Mouse (Mus musculus): Measurements from ENCODE around the gene Sec16b.
A peak's percentile ranks its signal among the peaks of the same experiment; 100 is the strongest.

Gene Sec16b

DNA sequence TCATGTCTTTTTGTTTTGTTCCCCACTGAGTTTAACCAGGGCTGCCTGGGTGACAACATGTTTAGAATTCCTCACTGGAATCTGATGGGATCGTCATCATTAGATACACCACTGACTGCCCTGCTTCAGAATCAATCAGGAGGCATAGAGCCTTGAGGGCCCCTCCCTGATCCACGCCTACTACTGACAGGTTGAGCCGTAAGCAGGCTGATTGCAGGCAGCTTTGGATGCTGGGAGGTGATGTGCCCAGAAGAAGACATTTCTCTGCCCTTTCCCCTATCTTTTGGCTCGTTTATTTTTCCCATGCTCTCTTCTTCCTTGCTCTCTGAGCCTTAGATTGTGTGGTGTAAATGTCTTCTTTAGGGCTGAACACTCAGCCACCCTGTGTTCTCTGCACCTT is 7.8 kb downstream of the Sec16b start:
- no peak for DNase-seq

- no peak for DNase-seq
Measured at GRCm38 (mm10) chr1:157516838-157517808, 10.6 kb downstream of the Sec16b start.

GRCm38 (mm10) chr1:157518111-157518523 is 11.6 kb downstream of the Sec16b start:
- peak; percentile 69 for DNase-seq

GRCm38 (mm10) chr1:157519396-157519795 is 12.9 kb downstream of the Sec16b start:
- DNase-seq, result no peak

DNA sequence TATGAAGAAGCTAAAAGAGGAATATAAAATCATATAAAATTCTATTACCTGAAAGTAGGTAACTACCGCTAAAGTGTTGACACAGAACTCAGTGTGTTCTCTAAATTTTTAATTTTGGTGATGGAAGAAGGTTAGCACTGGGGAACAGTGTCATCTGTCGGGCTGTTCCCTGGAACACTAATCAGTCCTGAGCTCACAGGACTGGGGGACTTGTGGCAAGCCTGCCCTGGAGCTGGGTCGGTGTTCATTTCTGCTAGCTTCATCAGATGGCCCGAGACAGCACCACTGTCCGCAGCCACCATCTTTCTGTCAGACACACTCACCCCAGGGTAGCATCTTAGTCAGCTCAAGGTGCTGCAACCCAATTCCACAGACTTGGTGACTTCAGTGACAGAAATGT is 15.8 kb downstream of the Sec16b start:
- DNase-seq, result no peak

GRCm38 (mm10) chr1:157524775-157525174 is 18.2 kb downstream of the Sec16b start:
- no peak for DNase-seq

DNA sequence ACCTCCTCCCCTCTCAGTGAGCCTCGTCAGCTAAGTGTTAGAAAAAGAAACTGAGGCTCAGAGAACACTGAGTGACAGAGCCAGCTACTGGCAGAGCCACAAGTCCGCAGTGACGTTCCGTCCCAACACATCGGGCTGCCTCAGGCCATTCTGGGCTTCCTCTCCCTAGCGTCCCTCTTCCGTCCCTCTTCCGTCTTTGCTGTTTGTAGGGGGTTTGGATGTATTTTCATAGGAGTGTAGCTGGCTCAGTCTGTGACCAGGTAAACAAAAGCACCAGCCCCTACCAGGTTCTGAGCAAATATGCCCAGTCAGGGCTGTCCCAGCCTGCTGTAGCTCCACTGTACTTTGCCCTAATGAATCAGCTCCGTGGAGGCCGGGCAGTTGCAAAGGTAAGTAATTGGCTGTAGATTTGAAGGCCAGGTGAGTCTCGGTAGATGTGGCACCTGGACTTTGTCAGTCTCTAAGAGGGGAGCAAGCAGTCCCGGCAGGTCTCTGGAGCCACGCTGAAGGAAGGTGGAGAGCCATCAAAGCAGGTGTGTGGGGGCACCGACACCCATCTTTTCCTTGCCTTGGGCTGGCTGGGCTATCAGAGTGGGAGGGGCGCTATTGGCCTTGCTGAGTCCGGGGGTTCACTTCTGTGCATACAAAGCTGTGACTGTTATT is 19.3 kb downstream of the Sec16b start:
- no peak for DNase-seq

DNA sequence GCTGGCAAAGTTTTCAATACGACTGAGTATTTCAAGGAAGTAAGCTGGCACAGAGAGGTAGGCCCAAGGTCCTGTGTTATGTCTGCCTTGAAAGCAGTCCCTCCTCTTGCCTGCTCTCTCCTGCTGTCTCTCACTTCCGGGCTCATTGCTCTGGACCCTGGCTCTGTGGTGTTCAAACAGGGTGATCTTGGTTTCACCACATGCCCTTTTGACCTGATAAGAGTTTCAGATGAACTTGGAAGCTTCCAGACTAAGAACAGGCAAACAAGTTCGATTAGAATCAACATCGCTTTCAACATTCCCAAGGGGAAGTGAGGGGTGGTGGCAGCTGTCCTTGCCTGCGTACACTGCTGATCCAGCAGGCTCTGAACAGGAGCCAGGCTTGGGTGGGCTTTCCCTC is 20.1 kb downstream of the Sec16b start:
- no peak for DNase-seq

DNA sequence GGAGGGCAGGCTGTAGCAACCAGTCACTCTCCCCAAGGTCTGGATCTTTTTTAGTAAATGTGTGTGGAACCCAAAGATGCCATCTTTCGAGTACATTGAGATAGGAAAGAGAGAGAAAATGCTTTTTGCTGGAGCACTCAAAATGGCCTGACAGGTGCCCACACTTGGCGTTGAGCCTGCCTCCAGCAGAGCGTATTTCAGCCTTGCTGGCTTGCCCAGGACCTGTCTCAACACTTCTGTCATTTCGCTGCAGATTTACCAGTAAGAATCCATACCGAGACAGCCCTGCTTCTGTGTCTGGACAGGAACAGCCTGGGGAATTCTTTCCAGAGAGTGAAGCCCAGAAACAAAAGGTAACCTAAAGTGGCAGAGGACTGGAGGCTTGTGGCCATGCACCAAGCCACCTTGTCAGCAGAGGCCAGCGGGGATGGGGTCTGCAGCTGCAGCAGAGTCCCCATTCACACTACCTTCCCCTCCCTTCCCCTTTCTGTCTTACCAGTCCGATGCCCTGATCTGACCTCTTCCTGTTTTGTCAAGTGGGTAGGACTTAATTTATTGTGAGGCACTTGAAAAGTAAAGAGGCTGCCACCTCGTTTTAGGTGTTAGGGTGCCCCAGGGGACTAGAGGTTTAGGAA is 26.4 kb downstream of the Sec16b start:
- no peak for DNase-seq

DNA sequence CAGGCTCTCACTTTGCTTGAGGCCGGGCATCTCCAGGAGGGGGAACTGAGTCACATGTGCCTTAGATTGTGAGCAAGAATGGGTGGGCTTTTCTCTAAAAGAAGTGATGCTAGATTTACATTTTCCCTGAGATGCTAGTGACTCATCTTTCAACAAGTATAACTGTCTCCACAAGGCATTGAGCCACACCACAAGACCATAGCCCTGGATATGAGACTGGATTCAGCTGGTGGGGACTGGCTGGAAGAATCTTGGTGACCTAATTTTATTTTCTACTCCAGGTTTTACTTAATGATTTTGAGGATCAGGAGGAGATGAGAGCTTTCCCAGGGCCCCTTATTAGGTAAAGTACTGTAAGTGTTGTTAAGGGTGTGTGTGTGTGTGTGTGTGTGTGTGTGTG is 29.0 kb downstream of the Sec16b start:
- no peak for DNase-seq

- DNase-seq, result no peak
Measured at GRCm38 (mm10) chr1:157536471-157536870, 29.9 kb downstream of the Sec16b start.

DNA sequence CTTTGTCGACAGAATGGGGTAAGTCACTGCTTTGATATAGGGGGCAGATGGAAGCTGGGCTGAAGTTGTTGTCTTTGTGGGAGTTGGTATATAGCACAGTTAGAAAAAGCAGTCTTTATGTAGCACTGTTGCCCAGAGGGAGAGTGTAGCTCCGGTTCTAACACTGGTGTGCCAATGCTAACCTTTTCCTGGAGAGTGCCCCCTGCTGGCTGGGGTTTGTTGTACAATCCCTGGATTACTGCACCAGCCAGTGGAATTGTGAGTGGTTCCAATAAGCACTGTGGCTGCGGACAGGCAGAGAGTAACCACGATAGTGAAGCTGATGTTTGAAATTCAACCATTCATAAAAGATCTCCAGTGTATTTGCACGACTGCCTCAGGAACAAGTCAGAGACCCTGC is 31.1 kb downstream of the Sec16b start:
- DNase-seq, result no peak

DNA sequence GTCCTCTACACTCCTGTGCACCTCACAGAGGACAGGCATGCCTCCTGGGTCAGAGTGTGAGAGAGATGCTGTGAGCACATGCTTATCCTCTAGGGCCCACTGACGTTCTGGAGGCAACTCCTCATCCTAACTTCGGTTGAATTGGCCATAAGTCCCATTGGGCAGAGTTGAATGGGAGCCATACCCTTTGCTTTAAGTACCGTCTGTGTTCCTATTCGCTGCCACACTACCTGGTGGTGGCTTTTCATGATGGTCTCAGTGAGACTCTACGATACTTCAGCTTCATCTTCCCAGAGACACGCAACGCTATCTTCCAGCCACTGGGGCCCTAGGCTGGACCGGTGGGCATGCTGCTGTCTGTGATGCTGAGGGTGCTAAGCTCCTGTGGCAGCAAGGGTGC is 38.5 kb downstream of the Sec16b start:
- no peak for DNase-seq

- DNase-seq, result no peak
Measured at GRCm38 (mm10) chr1:157547658-157548057, 41.1 kb downstream of the Sec16b start.

GRCm38 (mm10) chr1:157549721-157550120 is 43.2 kb downstream of the Sec16b start:
- no peak for DNase-seq

DNA sequence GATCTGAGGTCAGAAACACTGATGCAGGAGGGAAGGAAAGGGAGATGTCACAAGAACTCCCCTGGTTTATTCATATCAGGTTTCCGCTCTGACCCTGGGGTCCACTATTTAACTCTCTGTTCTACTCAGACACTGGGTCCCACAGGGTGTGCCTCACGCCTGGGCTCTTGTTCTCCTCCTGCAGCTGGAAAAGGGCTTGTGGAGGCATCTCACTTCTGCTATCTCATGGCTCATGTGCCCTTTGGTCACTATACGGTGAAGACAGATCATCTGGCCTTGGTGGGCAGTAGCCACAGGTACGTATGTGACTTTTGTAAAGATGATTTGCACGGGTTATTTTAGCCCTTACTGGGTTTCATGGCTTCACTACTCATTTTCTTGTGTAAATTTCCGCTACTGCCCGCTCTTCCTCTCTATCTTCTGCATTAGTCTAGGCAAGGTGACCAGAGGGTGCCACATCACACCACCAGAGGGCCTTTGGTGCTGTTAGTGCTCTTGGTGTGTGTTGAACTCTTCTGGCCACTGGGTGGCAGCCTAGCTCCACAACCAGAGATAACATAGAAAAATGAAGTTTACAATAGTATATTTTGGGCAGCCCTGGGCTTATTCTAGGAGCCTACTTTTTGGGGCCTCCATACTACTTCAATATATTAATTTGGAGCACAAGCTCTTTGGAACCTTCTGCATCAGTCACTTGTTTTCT is 46.4 kb downstream of the Sec16b start:
- peak; percentile 77 for DNase-seq

- no peak for DNase-seq
Measured at GRCm38 (mm10) chr1:157554163-157554562, 47.6 kb downstream of the Sec16b start.

DNA sequence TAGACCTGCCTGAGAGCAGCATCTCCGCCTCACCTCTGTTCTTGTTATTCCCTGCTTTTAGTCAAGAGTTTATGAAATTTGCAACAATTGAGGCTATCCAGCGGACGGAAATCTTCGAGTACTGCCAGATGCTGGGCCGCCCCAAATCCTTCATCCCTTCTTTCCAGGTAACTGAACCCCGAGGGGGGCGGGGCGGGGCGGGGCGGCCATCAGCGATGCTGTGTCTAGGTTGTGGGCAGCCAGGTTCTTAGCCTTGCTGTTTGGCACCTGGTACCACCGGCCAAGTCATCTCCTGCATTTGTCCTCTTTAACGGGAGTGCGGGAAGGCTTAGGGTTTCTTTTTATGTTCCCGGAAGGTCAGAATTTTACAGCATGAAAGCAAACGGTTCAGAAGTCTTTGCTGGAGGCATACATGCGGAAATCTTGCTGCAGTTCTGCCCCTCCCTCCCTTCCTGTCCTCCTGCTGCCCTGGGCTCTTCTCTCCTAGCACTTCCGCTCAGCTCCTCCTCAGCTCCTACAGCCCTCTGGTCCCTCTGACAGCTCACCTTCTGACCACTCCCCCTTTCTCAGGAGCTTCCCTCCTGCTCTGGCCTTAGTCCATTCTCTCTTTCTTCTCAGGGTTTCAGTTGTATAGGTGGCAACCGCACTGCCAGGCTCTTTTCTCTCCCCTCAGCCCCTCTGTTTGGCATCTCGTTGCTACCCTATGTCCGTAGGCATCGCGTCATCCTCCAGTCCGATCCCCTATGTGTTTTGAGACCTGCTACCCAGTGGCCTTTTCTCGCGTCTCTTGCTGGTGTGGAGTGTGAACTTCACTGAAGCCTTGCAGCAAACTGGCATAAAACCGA is 48.4 kb downstream of the Sec16b start:
- no peak for DNase-seq

DNA sequence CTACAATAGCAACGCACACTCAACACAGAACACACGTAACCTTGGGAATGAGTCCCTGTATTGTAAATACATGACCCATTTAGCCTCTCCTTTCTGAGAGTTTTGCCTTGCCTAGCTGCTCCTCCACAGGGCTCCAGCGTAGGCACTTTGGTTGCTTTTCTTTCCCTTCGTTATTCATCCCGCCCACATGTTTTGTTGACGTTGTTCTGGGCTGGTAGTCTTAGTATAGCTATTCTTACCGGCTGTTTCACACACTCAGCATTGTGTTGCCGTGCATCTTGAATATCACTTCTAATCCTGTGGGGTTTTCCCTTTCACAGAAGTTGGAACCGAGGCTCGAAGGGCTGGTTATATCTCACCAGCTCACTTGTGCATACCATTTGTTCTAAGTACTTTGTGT is 49.2 kb downstream of the Sec16b start:
- no peak for DNase-seq

DNA sequence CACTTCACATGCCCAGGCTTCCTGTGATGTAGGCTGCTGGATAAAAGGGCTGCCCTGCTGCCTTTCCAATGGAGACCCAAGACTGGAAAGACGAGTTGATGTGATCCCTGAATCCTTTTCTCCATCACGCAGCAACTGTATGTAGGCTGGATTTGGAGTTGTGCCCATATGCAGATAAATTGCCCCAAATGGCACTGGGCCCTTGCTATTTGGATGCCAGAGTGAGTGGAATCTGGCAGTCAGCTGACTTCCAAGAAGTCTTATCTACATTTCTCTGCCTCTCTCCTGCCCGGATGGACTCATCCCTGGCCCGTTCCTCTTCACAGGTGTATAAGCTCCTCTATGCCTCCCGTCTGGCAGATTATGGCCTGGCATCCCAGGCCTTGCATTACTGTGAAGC is 49.9 kb downstream of the Sec16b start:
- no peak for DNase-seq

GRCm38 (mm10) chr1:157558145-157558544 is 51.6 kb downstream of the Sec16b start:
- no peak for DNase-seq

DNA sequence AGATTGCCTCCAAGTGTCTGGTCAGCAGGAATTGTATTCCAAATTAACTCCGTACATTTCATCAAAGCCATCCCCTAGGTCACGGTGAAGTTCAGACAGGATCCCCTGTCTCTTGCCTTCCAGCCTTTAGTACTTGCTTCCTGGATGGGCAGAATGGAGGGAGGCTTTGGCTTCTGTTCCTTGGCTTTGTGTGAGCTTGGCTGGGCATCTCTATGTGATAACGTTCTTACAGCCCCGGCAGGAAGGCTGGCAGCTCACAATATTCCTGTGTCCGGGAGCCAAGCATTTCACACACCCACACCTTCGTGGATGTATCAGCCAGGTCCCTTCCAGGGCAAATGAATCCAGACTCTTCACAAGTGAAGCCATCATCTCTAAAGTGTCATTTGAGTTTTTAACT is 53.5 kb downstream of the Sec16b start:
- no peak for DNase-seq
